Mouse (Mus musculus) limb, embryonic 11.5 days (tissue): ENCODE results near the gene Stam2. TPM values are rescaled to one million over a fixed set of nuclear protein-coding genes. Genes with fewer than 3 reads are reported as not detected.

Experiments
- ATAC-seq: fragments of 200-750 bp; cut with Nextera tagmentation; 2 replicates; pipeline ENCODE4 v1.8.0; 2017; ENCODE audit warnings: low read depth; ENCODE audit not compliant: insufficient number of reproducible peaks, low FRiP score, low TSS enrichment
- DNase-seq: peaks from one replicate; pipeline ENCODE4 v3.0.0-alpha.2; 2015; ENCODE audit warnings: low spot score
- H3K27ac ChIP-seq: fragments of 300-500 bp; sonication (generic); replicated peaks from 2 replicates; pipeline ENCODE4 v1.5.1; 2014; ENCODE audit warnings: low read depth, mild to moderate bottlenecking, low read length
- H3K27me3 ChIP-seq: fragments of 300-500 bp; sonication (generic); 2 replicates; pipeline ENCODE4 v1.6.1; 2014; ENCODE audit warnings: mild to moderate bottlenecking, low read length, mixed read lengths; ENCODE audit not compliant: control insufficient read depth, insufficient read depth
- H3K36me3 ChIP-seq: fragments of 300-500 bp; sonication (generic); 2 replicates; pipeline ENCODE4 v1.6.1; 2014; ENCODE audit warnings: mild to moderate bottlenecking, low read length, moderate library complexity, mixed read lengths; ENCODE audit not compliant: control insufficient read depth, insufficient read depth
- H3K4me1 ChIP-seq: fragments of 300-500 bp; sonication (generic); 2 replicates; pipeline ENCODE4 v1.6.1; 2014; ENCODE audit warnings: low read length, mixed read lengths; ENCODE audit not compliant: control insufficient read depth, insufficient read depth
- H3K4me2 ChIP-seq: fragments of 300-500 bp; sonication (generic); 2 replicates; pipeline ENCODE4 v1.6.1; 2014; ENCODE audit warnings: low read depth, mild to moderate bottlenecking, moderate library complexity; ENCODE audit not compliant: severe bottlenecking
- H3K4me3 ChIP-seq: fragments of 300-500 bp; sonication (generic); 2 replicates; pipeline ENCODE4 v1.5.1; 2014; ENCODE audit warnings: low read depth, low read length
- H3K9ac ChIP-seq: fragments of 300-500 bp; sonication (generic); 2 replicates; pipeline ENCODE4 v1.6.1; 2014; ENCODE audit warnings: mild to moderate bottlenecking, low read length
- H3K9me3 ChIP-seq: fragments of 300-500 bp; sonication (generic); 2 replicates; pipeline ENCODE4 v1.6.1; 2016; ENCODE audit warnings: low read length; ENCODE audit not compliant: control insufficient read depth
- WGBS: fragments of 180-500 bp; shearing (Covaris S2); extraction: QIAGEN DNeasy Blood & Tissue Kit; methylation state at CpG from one replicate; pipeline ENCODE4 v1.1.7; 2014; 5-methylcytosine and 5-hydroxymethylcytosine counted together
- polyA plus RNA-seq: library from polyadenylated mRNA; unstranded; fragments of >200 nt; fragmentation: Nextera tagmentation; extraction: Ambion mirVana; gene quantifications from 2 replicates; pipeline ENCODE4 v1.2.1, GENCODE M21; 2014

Stam2 gene
- polyA plus RNA-seq, 1 experiment from 2014 or later = 28.7 TPM

GRCm38 (mm10) chr2:52676913-52677303 lies 65.2 kb downstream of the Stam2 start:
- no peak overlapping the region for H3K9ac ChIP-seq
- H3K9me3 ChIP-seq = no peaks in the 10 kb centered on the region
- 0 out of 2 replicates have a peak overlapping the region, but pooled peaks have one; percentile 57 for H3K4me3 ChIP-seq
- H3K27me3 ChIP-seq = peaks cover 15% of the 10 kb centered on the region
- no peaks in the 10 kb centered on the region for H3K4me1 ChIP-seq
- no peaks in the 10 kb centered on the region for H3K36me3 ChIP-seq
- no peak overlapping the region for H3K27ac ChIP-seq
- DNase-seq (peak; percentile 37), ATAC-seq (no peak)
- H3K4me2 ChIP-seq = peak overlapping the region; percentile 92; the same call in 1 of the 2 replicates
- WGBS = 8% methylated on average over 6 of the region's 6 CpGs

GRCm38 (mm10) chr2:52676023-52676912 lies 65.8 kb downstream of the Stam2 start, which contains the start of gene Cacnb4:
Gene Cacnb4 (minus strand): TSS chr2:52676831.
- DNase-seq (peak; percentile 67), ATAC-seq (peak; percentile 81)
- Histone ChIP-seq H3K36me3 (no peaks in the 10 kb centered on the region), H3K4me1 (no peaks in the 10 kb centered on the region), H3K9ac (peak within 1 kb of the TSS; percentile 63), H3K4me3 (peak within 1 kb of the TSS; percentile 57), H3K27ac (no peak within 1 kb of the TSS), H3K9me3 (no peaks in the 10 kb centered on the region), H3K4me2 (peak within 1 kb of the TSS; percentile 92), H3K27me3 (peaks cover 15% of the 10 kb centered on the region)
- WGBS = under 1% methylated on average over 49 of the region's 77 CpGs

GRCm38 (mm10) chr2:52675278-52675987 lies 66.6 kb downstream of the Stam2 start:
- no peaks in the 10 kb centered on the region for H3K36me3 ChIP-seq
- WGBS = under 1% methylated on average over 41 of the region's 42 CpGs
- peak overlapping the region; percentile 57 for H3K4me3 ChIP-seq
- no peaks in the 10 kb centered on the region for H3K4me1 ChIP-seq
- H3K9me3 ChIP-seq = no peaks in the 10 kb centered on the region
- H3K27me3 ChIP-seq = peaks cover 15% of the 10 kb centered on the region
- DNase-seq (peak; percentile 56), ATAC-seq (peak; percentile 46; the same call in 1 of the 2 replicates)
- peak overlapping the region; percentile 92 for H3K4me2 ChIP-seq
- no peak overlapping the region for H3K27ac ChIP-seq
- peak overlapping the region; percentile 63 for H3K9ac ChIP-seq

GRCm38 (mm10) chr2:52674886-52675277 lies 67.2 kb downstream of the Stam2 start:
- DNase-seq (peak; percentile 58), ATAC-seq (no peak)
- peak overlapping the region; percentile 57 for H3K4me3 ChIP-seq
- H3K4me1 ChIP-seq = no peaks in the 10 kb centered on the region
- no peak overlapping the region for H3K27ac ChIP-seq
- no peaks in the 10 kb centered on the region for H3K9me3 ChIP-seq
- no peak overlapping the region for H3K9ac ChIP-seq
- no peaks in the 10 kb centered on the region for H3K36me3 ChIP-seq
- peak overlapping the region; percentile 92 for H3K4me2 ChIP-seq
- H3K27me3 ChIP-seq = peaks cover 15% of the 10 kb centered on the region
- under 1% methylated on average over 19 of the region's 19 CpGs for WGBS

- no peak overlapping the region for H3K4me3 ChIP-seq
- 84% methylated on average over 1 of the region's 1 CpGs for WGBS
- H3K27ac ChIP-seq = no peak overlapping the region
- H3K27me3 ChIP-seq = peaks cover 15% of the 10 kb centered on the region
- H3K4me2 ChIP-seq = no peak overlapping the region
- no peaks in the 10 kb centered on the region for H3K4me1 ChIP-seq
- no peaks in the 10 kb centered on the region for H3K36me3 ChIP-seq
- H3K9me3 ChIP-seq = no peaks in the 10 kb centered on the region
- ATAC-seq (no peak), DNase-seq (no peak)
- H3K9ac ChIP-seq = no peak overlapping the region
These were observed 68.9 kb downstream of the Stam2 start for GRCm38 (mm10) chr2:52673172-52673571.

GRCm38 (mm10) chr2:52670733-52671132 lies 71.3 kb downstream of the Stam2 start:
- no peaks in the 10 kb centered on the region for H3K9me3 ChIP-seq
- ATAC-seq (no peak), DNase-seq (no peak)
- no peak overlapping the region for H3K9ac ChIP-seq
- H3K4me1 ChIP-seq = no peaks in the 10 kb centered on the region
- no peak overlapping the region for H3K4me3 ChIP-seq
- H3K27me3 ChIP-seq = peaks cover 14% of the 10 kb centered on the region
- H3K27ac ChIP-seq = no peak overlapping the region
- 86% methylated on average over 5 of the region's 5 CpGs for WGBS
- H3K36me3 ChIP-seq = no peaks in the 10 kb centered on the region
- no peak overlapping the region for H3K4me2 ChIP-seq

- Histone ChIP-seq H3K36me3 (no peaks in the 10 kb centered on the region), H3K9me3 (no peaks in the 10 kb centered on the region), H3K4me2 (no peak overlapping the region), H3K27ac (no peak overlapping the region), H3K4me1 (no peaks in the 10 kb centered on the region), H3K4me3 (no peak overlapping the region), H3K27me3 (0 out of 2 replicates have a peak, but pooled peaks cover 2% of the 10 kb centered on the region), H3K9ac (no peak overlapping the region)
- WGBS = 92% methylated on average over 6 of the region's 6 CpGs
- ATAC-seq (no peak), DNase-seq (no peak)
These were observed 73.6 kb downstream of the Stam2 start for GRCm38 (mm10) chr2:52668480-52668879.

- no peak overlapping the region for H3K4me3 ChIP-seq
- ATAC-seq (no peak), DNase-seq (no peak)
- no peaks in the 10 kb centered on the region for H3K9me3 ChIP-seq
- H3K27ac ChIP-seq = no peak overlapping the region
- no peaks in the 10 kb centered on the region for H3K4me1 ChIP-seq
- H3K27me3 ChIP-seq = no peaks in the 10 kb centered on the region
- no peak overlapping the region for H3K4me2 ChIP-seq
- 91% methylated on average over 5 of the region's 5 CpGs for WGBS
- H3K9ac ChIP-seq = no peak overlapping the region
- no peaks in the 10 kb centered on the region for H3K36me3 ChIP-seq
These were observed 85.4 kb downstream of the Stam2 start for GRCm38 (mm10) chr2:52656722-52657121.
